Mouse (Mus musculus) T-cell, adult 2 months (primary cell): Measurements from ENCODE around the gene Spata31d1b.
"Not testable (repeated sequence)": the region's sequence is repeated elsewhere in the genome, so short reads cannot be mapped to it uniquely, and the experiment has no call there.

Experiments used
- DNase-seq: peaks from one replicate; pipeline ENCODE4 v3.0.0; 2022; ENCODE audit warnings: low spot score

Spata31d1b gene

GRCm38 (mm10) chr13:59711984-59712383 lies at the start of gene Spata31d1b:
Gene Spata31d1b (plus strand): TSS chr13:59712284.
- DNase-seq = not testable (repeated sequence)

GRCm38 (mm10) chr13:59663939-59664712 lies 48.0 kb upstream of the Spata31d1b start:
- no peak for DNase-seq

GRCm38 (mm10) chr13:59667763-59668162 lies 44.3 kb upstream of the Spata31d1b start:
- DNase-seq = no peak

- peak; percentile 75 for DNase-seq
Measured at GRCm38 (mm10) chr13:59668501-59669093, 43.5 kb upstream of the Spata31d1b start.

- no peak for DNase-seq
Measured at GRCm38 (mm10) chr13:59669946-59670345, 42.1 kb upstream of the Spata31d1b start.

GRCm38 (mm10) chr13:59671521-59671920 lies 40.6 kb upstream of the Spata31d1b start:
- no peak for DNase-seq

- DNase-seq = peak; percentile 63
Measured at GRCm38 (mm10) chr13:59672248-59672647, 39.8 kb upstream of the Spata31d1b start.

GRCm38 (mm10) chr13:59673597-59673996 lies 38.5 kb upstream of the Spata31d1b start:
- no peak for DNase-seq

- no peak for DNase-seq
Measured at GRCm38 (mm10) chr13:59674215-59674614, 37.9 kb upstream of the Spata31d1b start.

GRCm38 (mm10) chr13:59674761-59675150 lies 37.3 kb upstream of the Spata31d1b start:
- DNase-seq = no peak

GRCm38 (mm10) chr13:59675151-59676011 lies 36.7 kb upstream of the Spata31d1b start, which contains the start of gene Golm1:
Gene Golm1 (minus strand): TSS chr13:59675811.
- DNase-seq = peak; percentile 37

- no peak for DNase-seq
Measured at GRCm38 (mm10) chr13:59676316-59677229, 35.5 kb upstream of the Spata31d1b start.

GRCm38 (mm10) chr13:59679306-59679705 lies 32.8 kb upstream of the Spata31d1b start:
- no peak for DNase-seq

- DNase-seq = no peak
Measured at GRCm38 (mm10) chr13:59679908-59680307, 32.2 kb upstream of the Spata31d1b start.

GRCm38 (mm10) chr13:59682629-59683028 lies 29.5 kb upstream of the Spata31d1b start:
- DNase-seq = no peak

GRCm38 (mm10) chr13:59685236-59685635 lies 26.8 kb upstream of the Spata31d1b start:
- no peak for DNase-seq

GRCm38 (mm10) chr13:59688338-59688770 lies 23.7 kb upstream of the Spata31d1b start:
- peak; percentile 27 for DNase-seq

- no peak for DNase-seq
Measured at GRCm38 (mm10) chr13:59689313-59689712, 22.8 kb upstream of the Spata31d1b start.

GRCm38 (mm10) chr13:59689843-59690242 lies 22.2 kb upstream of the Spata31d1b start:
- DNase-seq = no peak

- no peak for DNase-seq
Measured at GRCm38 (mm10) chr13:59690576-59690975, 21.5 kb upstream of the Spata31d1b start.

GRCm38 (mm10) chr13:59691478-59691877 lies 20.6 kb upstream of the Spata31d1b start:
- no peak for DNase-seq
